Mouse (Mus musculus): ENCODE data around the gene Coro2b. TPM values are rescaled to one million over a fixed set of nuclear protein-coding genes. Genes with fewer than 3 reads are reported as not detected.

Coro2b gene
- polyA plus RNA-seq, 1 experiment from 2014 or later = 9.0 TPM

DNA sequence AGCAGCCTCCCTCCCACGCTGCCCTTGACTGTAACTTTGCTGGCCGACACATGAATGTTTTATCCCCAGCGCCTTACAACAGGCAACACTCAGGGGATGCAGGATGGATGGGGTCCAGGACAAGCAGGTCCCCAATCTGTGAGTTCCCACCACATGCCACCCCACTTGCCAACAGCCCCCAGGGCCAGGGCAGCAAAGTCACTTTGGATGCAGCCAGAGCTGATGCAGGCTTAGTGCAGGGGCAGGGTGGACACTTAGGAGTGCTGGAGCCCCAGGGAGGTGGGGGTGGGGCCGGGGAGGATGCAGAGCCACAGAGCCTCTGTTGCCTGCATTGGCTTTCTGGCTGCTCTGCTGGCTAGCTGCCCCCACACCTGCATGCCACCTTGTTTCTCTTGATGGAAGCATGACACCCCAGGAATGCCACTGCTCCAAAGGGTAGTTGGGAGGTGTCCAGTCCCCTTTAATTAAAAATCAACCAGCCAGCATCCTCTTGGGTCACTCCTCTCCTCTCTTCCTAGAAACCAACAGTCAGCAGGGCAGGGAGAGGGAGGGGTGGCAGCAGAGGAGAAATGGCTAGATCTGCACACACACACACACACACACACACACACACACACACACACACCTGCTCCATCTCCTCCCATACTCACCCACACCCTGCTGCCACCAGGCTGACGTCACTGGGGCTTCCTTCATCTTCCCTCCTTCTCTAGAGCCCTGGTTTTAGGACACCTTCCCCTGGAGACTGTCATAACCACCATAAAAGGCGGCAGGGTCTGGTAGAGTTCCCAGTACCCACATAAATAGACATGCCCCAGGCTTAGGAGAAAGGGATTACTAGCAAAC, 19.5 kb downstream of the Coro2b start:
- ATAC-seq (replicated peaks; ENCODE audit: low FRiP score, low TSS enrichment, low read depth) = no peak
- no peaks in the 10 kb centered on the region; the same call in 1 of the 2 replicates for H3K27me3 ChIP-seq (replicated peaks; ENCODE audit: control insufficient read depth, insufficient read depth, low read length)
- H3K36me3 ChIP-seq (ENCODE audit: control insufficient read depth, insufficient read depth, low read length) = no peaks in the 10 kb centered on the region
- no peak overlapping the region for H3K27ac ChIP-seq (ENCODE audit: low read depth)
- H3K4me2 ChIP-seq (ENCODE audit: low read length) = no peak overlapping the region
- peaks cover 26% of the 10 kb centered on the region for H3K4me1 ChIP-seq (replicated peaks; ENCODE audit: control insufficient read depth, insufficient read depth, low read length)
- H3K4me3 ChIP-seq (ENCODE audit: low read depth, low read length) = no peak overlapping the region
- no peaks in the 10 kb centered on the region for H3K9me3 ChIP-seq (ENCODE audit: control insufficient read depth, low read length)
- no peak for DNase-seq (ENCODE audit: low spot score)
- H3K9ac ChIP-seq (ENCODE audit: low read length) = no peak overlapping the region
- WGBS = 69% methylated on average over 6 of the region's 6 CpGs

DNA sequence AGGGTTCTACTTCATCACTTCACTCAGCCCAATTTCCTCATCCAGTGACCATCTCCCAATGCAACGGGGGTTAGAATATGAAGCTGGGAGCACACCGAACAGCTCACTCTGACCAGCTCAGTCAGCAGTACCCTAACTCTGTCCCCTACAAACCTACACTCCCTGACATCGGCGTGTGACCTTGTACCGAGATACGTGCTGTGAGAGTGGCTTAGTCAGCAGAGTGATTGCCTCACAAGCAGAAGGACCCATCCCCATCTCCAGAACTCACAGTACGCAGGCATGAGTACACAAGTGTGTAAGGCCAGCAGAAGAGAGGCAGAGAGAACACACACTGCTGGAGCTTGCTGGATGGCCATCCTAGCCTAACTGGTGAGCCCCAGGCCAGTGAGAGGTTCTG, 21.7 kb downstream of the Coro2b start:
- Histone ChIP-seq H3K4me1 (replicated peaks; ENCODE audit: control insufficient read depth, insufficient read depth, low read length) (peaks cover 14% of the 10 kb centered on the region), H3K4me3 (ENCODE audit: low read depth, low read length) (no peak overlapping the region), H3K27me3 (replicated peaks; ENCODE audit: control insufficient read depth, insufficient read depth, low read length) (no peaks in the 10 kb centered on the region; the same call in 1 of the 2 replicates), H3K27ac (ENCODE audit: low read depth) (no peak overlapping the region), H3K9ac (ENCODE audit: low read length) (no peak overlapping the region), H3K4me2 (ENCODE audit: low read length) (no peak overlapping the region), H3K36me3 (ENCODE audit: control insufficient read depth, insufficient read depth, low read length) (no peaks in the 10 kb centered on the region), H3K9me3 (ENCODE audit: control insufficient read depth, low read length) (no peaks in the 10 kb centered on the region)
- 87% methylated on average over 7 of the region's 7 CpGs for WGBS
- DNase-seq (ENCODE audit: low spot score) (no peak), ATAC-seq (replicated peaks; ENCODE audit: low FRiP score, low TSS enrichment, low read depth) (no peak)

DNA sequence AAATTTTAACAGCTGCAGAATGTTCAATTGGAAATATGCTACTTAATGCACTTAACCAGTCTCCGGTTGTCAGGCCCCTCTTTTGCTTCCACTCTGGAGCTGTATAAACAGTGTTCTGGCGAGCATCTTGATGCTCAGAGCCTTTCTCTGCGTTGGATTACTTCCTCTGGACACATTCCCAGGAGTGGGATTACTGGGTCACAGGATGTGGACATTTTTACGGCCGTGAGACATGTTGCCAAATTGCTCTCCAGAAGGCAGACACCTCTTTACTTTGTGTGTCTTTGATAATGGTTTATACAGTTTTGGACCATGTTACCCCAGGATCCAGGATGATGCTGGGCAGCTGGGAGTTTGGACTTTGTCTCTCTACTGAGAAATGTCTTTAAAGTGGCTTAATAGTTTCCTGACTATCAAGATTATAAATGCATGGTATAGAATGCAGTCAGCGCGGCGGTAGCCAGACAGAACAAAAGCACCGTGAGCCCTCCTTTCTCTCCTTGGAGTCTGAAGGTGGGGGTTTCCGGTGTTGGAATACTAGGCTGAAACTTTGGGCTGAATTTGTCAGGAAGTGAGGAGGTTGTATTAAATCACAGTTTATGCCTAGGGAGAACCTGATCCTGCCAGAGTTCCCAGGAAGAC, 23.2 kb downstream of the Coro2b start:
- H3K4me3 ChIP-seq (ENCODE audit: low read depth, low read length) = no peak overlapping the region
- H3K27me3 ChIP-seq (replicated peaks; ENCODE audit: control insufficient read depth, insufficient read depth, low read length) = peaks cover 9% of the 10 kb centered on the region
- no peak overlapping the region for H3K4me2 ChIP-seq (ENCODE audit: low read length)
- peak; percentile 62 for ATAC-seq (replicated peaks; ENCODE audit: low FRiP score, low TSS enrichment, low read depth)
- no peaks in the 10 kb centered on the region for H3K9me3 ChIP-seq (ENCODE audit: control insufficient read depth, low read length)
- H3K27ac ChIP-seq (ENCODE audit: low read depth) = peak overlapping the region; percentile 55; the same call in 1 of the 2 replicates
- H3K4me1 ChIP-seq (replicated peaks; ENCODE audit: control insufficient read depth, insufficient read depth, low read length) = peaks cover 14% of the 10 kb centered on the region
- H3K36me3 ChIP-seq (ENCODE audit: control insufficient read depth, insufficient read depth, low read length) = no peaks in the 10 kb centered on the region
- peak; percentile 73 for DNase-seq (ENCODE audit: low spot score)
- no peak overlapping the region for H3K9ac ChIP-seq (ENCODE audit: low read length)
- 24% methylated on average over 10 of the region's 10 CpGs for WGBS

DNA sequence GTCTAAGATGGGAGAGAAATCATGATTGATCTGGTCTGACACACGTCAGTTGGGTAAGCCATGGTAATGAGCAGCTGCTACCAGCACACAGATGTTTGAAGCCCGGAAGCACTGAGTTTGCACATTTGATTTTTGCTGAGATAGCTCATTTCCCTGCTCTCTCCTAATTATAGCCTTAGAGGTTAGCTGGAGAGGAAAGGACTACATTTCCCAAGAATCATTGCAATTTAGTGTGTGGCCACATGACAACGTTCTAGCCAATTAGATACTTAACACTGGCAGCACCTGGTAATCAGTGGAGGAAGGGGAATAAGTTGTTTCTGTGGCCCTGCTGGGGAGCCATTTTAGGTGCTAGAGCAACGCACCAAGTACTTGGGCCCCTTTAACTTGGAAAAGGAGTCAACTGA, 26.3 kb downstream of the Coro2b start:
- no peak for ATAC-seq (replicated peaks; ENCODE audit: low FRiP score, low TSS enrichment, low read depth)
- no peaks in the 10 kb centered on the region for H3K9me3 ChIP-seq (ENCODE audit: control insufficient read depth, low read length)
- no peak for DNase-seq (ENCODE audit: low spot score)
- H3K27ac ChIP-seq (ENCODE audit: low read depth) = no peak overlapping the region
- H3K4me3 ChIP-seq (ENCODE audit: low read depth, low read length) = no peak overlapping the region
- peaks cover 18% of the 10 kb centered on the region for H3K27me3 ChIP-seq (replicated peaks; ENCODE audit: control insufficient read depth, insufficient read depth, low read length)
- WGBS = 61% methylated on average over 4 of the region's 4 CpGs
- H3K36me3 ChIP-seq (ENCODE audit: control insufficient read depth, insufficient read depth, low read length) = no peaks in the 10 kb centered on the region
- peaks cover 14% of the 10 kb centered on the region for H3K4me1 ChIP-seq (replicated peaks; ENCODE audit: control insufficient read depth, insufficient read depth, low read length)
- H3K9ac ChIP-seq (ENCODE audit: low read length) = no peak overlapping the region
- no peak overlapping the region for H3K4me2 ChIP-seq (ENCODE audit: low read length)

DNA sequence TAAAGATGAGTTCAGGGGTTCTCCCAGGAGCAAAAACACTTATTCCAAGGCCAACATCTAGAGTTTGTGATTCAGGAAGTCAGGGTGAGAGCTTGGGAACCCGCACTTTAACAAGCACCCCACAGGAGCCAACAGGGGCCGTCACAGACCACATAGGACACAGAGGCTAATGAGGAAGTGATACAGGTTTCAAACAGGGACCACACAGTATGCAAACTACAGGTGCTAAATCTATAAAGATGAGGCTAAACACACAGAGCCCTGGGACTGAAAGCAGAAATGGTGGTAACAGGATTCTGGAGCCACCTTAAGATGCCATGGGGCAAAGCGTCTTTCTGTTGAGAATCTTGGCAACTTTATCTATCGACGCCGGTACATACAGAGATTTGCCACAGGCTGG, 27.2 kb downstream of the Coro2b start:
- Histone ChIP-seq H3K36me3 (ENCODE audit: control insufficient read depth, insufficient read depth, low read length) (no peaks in the 10 kb centered on the region), H3K9ac (ENCODE audit: low read length) (no peak overlapping the region), H3K4me2 (ENCODE audit: low read length) (no peak overlapping the region), H3K4me3 (ENCODE audit: low read depth, low read length) (no peak overlapping the region), H3K9me3 (ENCODE audit: control insufficient read depth, low read length) (no peaks in the 10 kb centered on the region), H3K4me1 (replicated peaks; ENCODE audit: control insufficient read depth, insufficient read depth, low read length) (peaks cover 13% of the 10 kb centered on the region), H3K27ac (ENCODE audit: low read depth) (no peak overlapping the region), H3K27me3 (replicated peaks; ENCODE audit: control insufficient read depth, insufficient read depth, low read length) (peaks cover 18% of the 10 kb centered on the region)
- WGBS = 90% methylated on average over 6 of the region's 6 CpGs
- DNase-seq (ENCODE audit: low spot score) (no peak), ATAC-seq (replicated peaks; ENCODE audit: low FRiP score, low TSS enrichment, low read depth) (no peak)

DNA sequence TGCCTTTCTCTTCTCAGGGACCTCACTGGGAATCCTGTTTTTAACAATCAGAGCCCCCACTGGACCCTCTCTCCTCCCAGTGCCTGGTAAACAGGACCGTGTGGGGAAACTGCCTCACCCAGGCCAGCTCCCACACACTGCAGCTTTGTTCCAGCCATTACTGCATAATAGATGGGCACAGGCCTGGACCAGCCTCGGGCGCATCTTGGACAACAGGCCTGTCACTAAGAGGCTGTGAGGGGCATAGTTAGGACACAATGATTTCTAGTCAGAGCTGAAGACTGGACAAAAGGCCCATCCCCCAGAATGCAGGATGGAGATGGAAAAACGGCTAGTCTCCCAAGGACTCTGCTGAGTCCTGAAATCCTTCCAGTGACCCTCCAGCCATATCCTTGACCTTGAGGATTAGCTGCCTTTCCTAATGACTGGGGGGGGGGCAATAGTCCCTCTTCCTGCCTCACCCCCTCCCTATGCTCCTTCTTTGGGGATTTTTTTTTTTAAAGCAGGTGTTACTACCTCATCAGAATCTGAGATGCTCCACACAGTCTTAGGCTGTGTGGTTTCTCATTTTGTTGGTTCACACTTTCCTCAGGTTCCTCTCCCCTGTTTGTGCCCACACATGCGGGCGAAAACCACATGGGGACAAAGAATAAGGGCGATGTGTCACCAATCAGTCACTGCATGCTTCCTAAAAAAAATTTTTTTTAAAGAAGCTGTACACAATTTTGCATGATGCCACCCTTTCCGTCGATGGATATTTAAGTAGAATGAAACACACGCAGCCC, 27.9 kb downstream of the Coro2b start:
- H3K4me3 ChIP-seq (ENCODE audit: low read depth, low read length) = no peak overlapping the region
- H3K4me1 ChIP-seq (replicated peaks; ENCODE audit: control insufficient read depth, insufficient read depth, low read length) = peaks cover 6% of the 10 kb centered on the region
- H3K27me3 ChIP-seq (replicated peaks; ENCODE audit: control insufficient read depth, insufficient read depth, low read length) = peaks cover 18% of the 10 kb centered on the region
- no peak overlapping the region for H3K9ac ChIP-seq (ENCODE audit: low read length)
- H3K9me3 ChIP-seq (ENCODE audit: control insufficient read depth, low read length) = no peaks in the 10 kb centered on the region
- H3K4me2 ChIP-seq (ENCODE audit: low read length) = no peak overlapping the region
- H3K36me3 ChIP-seq (ENCODE audit: control insufficient read depth, insufficient read depth, low read length) = no peaks in the 10 kb centered on the region
- H3K27ac ChIP-seq (ENCODE audit: low read depth) = 0 out of 2 replicates have a peak overlapping the region, but pooled peaks have one; percentile 27
- ATAC-seq (replicated peaks; ENCODE audit: low FRiP score, low TSS enrichment, low read depth) = peak; percentile 48; the same call in 1 of the 2 replicates
- no peak for DNase-seq (ENCODE audit: low spot score)
- 77% methylated on average over 10 of the region's 10 CpGs for WGBS

DNA sequence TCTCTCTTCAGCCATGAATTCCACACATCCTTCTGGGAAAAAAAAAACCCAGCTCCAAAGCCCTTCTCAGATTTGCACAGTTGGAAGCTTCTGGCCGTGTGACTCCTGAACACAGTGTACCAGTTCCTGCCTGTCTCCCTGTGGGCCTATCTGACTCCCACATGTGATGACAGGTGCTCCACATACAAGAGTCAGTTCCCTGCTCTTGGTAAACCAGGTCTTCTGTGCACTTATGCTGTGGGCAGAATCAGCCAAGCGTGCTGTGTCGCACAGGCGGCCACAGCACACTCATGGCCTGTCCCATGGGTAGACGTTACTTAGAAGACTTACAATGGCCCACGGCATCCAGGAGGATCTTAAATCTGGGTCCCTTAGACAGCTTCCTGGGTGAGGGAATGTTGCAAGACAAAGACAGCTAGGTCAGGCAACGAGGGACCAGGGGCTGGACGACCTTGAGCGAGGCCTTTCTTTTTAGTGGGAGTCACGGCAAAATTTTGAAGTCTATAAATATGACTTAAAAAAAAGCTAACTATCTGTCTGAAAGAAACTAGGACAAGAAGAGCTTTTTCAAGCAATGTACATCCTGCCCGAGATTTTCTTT, 30.3 kb downstream of the Coro2b start:
- WGBS = 80% methylated on average over 11 of the region's 11 CpGs
- no peaks in the 10 kb centered on the region; the same call in 1 of the 2 replicates for H3K4me1 ChIP-seq (replicated peaks; ENCODE audit: control insufficient read depth, insufficient read depth, low read length)
- no peak overlapping the region for H3K4me2 ChIP-seq (ENCODE audit: low read length)
- H3K4me3 ChIP-seq (ENCODE audit: low read depth, low read length) = no peak overlapping the region
- H3K9me3 ChIP-seq (ENCODE audit: control insufficient read depth, low read length) = no peaks in the 10 kb centered on the region
- no peak overlapping the region for H3K27ac ChIP-seq (ENCODE audit: low read depth)
- H3K36me3 ChIP-seq (ENCODE audit: control insufficient read depth, insufficient read depth, low read length) = no peaks in the 10 kb centered on the region
- ATAC-seq (replicated peaks; ENCODE audit: low FRiP score, low TSS enrichment, low read depth) (no peak), DNase-seq (ENCODE audit: low spot score) (no peak)
- peaks cover 18% of the 10 kb centered on the region for H3K27me3 ChIP-seq (replicated peaks; ENCODE audit: control insufficient read depth, insufficient read depth, low read length)
- no peak overlapping the region for H3K9ac ChIP-seq (ENCODE audit: low read length)

DNA sequence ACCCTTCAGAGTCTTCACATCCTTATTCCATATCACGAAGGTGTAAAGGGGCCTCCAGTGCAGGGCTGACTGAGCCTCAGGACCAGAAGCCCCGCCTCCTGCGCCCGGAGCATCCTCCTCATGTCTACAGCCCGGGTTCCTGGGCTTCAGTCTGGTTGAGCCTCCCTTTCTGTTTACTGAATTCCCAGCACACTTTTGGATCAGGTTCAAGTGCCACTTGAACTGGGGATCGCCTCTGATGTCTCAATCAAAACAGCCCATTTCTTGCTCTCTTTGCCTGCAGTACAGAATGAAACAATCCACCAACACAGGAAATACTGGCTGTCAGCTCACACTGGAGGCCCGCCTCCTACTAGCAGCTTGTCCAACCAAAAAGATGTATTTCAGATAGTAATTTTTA, 32.7 kb downstream of the Coro2b start:
- Histone ChIP-seq H3K27ac (ENCODE audit: low read depth) (no peak overlapping the region), H3K4me1 (replicated peaks; ENCODE audit: control insufficient read depth, insufficient read depth, low read length) (no peaks in the 10 kb centered on the region; the same call in 1 of the 2 replicates), H3K9me3 (ENCODE audit: control insufficient read depth, low read length) (no peaks in the 10 kb centered on the region), H3K4me2 (ENCODE audit: low read length) (no peak overlapping the region), H3K9ac (ENCODE audit: low read length) (no peak overlapping the region), H3K4me3 (ENCODE audit: low read depth, low read length) (no peak overlapping the region), H3K27me3 (replicated peaks; ENCODE audit: control insufficient read depth, insufficient read depth, low read length) (peaks cover 13% of the 10 kb centered on the region), H3K36me3 (ENCODE audit: control insufficient read depth, insufficient read depth, low read length) (no peaks in the 10 kb centered on the region)
- DNase-seq (ENCODE audit: low spot score) = no peak
- no peak for ATAC-seq (replicated peaks; ENCODE audit: low FRiP score, low TSS enrichment, low read depth)
- WGBS = 45% methylated on average over 7 of the region's 7 CpGs

Data from intestine, embryonic 14.5 days (tissue).